Mouse (Mus musculus) olfactory bulb, adult 2 months (tissue): ENCODE results near the gene Sfxn2.

Experiments used
- CTCF ChIP-seq: fragments of 200-500 bp; IDR thresholded peaks from 2 replicates; pipeline ENCODE4 v1.5.1; 2012; ENCODE audit warnings: low read depth, mild to moderate bottlenecking, low read length, moderate library complexity; ENCODE audit not compliant: insufficient read depth
- POLR2A ChIP-seq: fragments of 200-500 bp; IDR thresholded peaks from 2 replicates; pipeline ENCODE4 v1.6.1; 2012; ENCODE audit warnings: mild to moderate bottlenecking, low read depth, low read length, moderate library complexity; ENCODE audit not compliant: insufficient read depth

DNA sequence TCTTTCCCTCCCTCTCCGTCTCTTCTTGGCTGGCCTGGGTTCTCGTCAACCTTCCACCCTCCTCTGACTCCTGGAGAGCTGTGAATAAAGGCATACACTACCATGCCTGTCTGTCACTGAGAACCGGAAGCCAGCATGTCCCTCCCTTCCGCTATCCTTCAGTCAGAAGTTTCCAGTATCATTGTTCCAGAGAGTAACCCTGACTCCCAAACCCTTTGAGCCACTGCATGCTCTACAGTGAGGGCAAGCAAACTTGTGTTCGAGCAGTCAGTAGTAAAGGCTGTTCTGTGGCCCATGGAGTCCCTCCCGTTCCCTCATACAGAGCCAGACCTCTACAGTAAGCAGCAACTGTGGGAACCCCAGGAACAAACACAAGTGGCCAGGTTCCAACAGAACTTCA lies 25.6 kb upstream of the Sfxn2 start:
- TF ChIP-seq CTCF (no peak), POLR2A (no peak)
